Mouse (Mus musculus): ENCODE results near the gene Klhl12.

DNA sequence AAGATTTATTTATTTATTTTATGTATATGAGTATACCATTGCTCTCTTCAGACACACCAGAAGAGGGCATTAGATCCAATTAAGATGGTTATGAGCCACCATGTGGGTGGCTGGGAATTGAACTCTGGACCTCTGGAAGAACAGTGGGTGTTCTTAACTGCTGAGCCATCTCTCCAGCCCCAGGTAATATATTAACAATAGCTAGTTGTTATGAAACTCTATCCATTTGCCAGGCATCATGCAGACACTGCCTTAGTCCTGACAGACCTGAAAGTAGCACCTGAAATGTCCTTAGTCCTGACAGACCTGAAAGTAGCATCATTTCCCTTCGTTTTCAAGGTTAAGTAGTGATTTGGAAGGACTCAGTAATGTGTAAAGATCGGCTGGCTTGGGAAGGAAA, 41.3 kb upstream of the Klhl12 start:
- TF ChIP-seq CTCF (IDR thresholded peaks at IDR 0.05; ENCODE audit: borderline replicate concordance, control insufficient read depth, extremely low read depth, insufficient read depth, low read length, poor library complexity) (no peak), POLR2A (IDR thresholded peaks at IDR 0.05; ENCODE audit: control insufficient read depth, extremely low read depth, insufficient read depth, low read length, poor library complexity) (no peak)

All from thymus, adult 2 months (tissue).